Mouse (Mus musculus) neural tube, embryonic 15.5 days (tissue): ENCODE data around the gene Mycbp. TPM values are rescaled to one million over a fixed set of nuclear protein-coding genes. Genes with fewer than 3 reads are reported as not detected.

Source experiments
- ATAC-seq: fragments of 200-750 bp; cut with Nextera tagmentation; 2 replicates; pipeline ENCODE4 v1.8.0; 2017; ENCODE audit warnings: mild to moderate bottlenecking, moderate TSS enrichment, moderate library complexity; ENCODE audit not compliant: low FRiP score
- H3K27ac ChIP-seq: fragments of 300-500 bp; sonication (generic); replicated peaks from 2 replicates; pipeline ENCODE4 v1.5.1; 2015; ENCODE audit warnings: mild to moderate bottlenecking, inconsistent platforms
- H3K27me3 ChIP-seq: fragments of 300-500 bp; sonication (generic); replicated peaks from 2 replicates; pipeline ENCODE4 v1.6.1; 2015; ENCODE audit warnings: inconsistent platforms
- H3K36me3 ChIP-seq: fragments of 300-500 bp; sonication (generic); 2 replicates; pipeline ENCODE4 v1.6.1; 2015; ENCODE audit warnings: inconsistent platforms
- H3K4me1 ChIP-seq: fragments of 300-500 bp; sonication (generic); 2 replicates; pipeline ENCODE4 v1.6.1; 2015; ENCODE audit warnings: inconsistent platforms
- H3K4me2 ChIP-seq: fragments of 300-500 bp; sonication (generic); 2 replicates; pipeline ENCODE4 v1.6.1; 2015; ENCODE audit warnings: inconsistent platforms, mild to moderate bottlenecking, moderate library complexity
- H3K4me3 ChIP-seq: fragments of 300-500 bp; sonication (generic); replicated peaks from 2 replicates; pipeline ENCODE4 v1.5.1; 2015; ENCODE audit warnings: mild to moderate bottlenecking, inconsistent platforms
- H3K9ac ChIP-seq: fragments of 300-500 bp; sonication (generic); replicated peaks from 2 replicates; pipeline ENCODE4 v1.6.1; 2015; ENCODE audit warnings: mild to moderate bottlenecking, inconsistent platforms
- H3K9me3 ChIP-seq: fragments of 300-500 bp; sonication (generic); replicated peaks from 2 replicates; pipeline ENCODE4 v1.6.1; 2016; ENCODE audit warnings: inconsistent platforms
- WGBS: fragments of 180-500 bp; shearing (Covaris S2); methylation state at CpG from one replicate; pipeline ENCODE4 v1.1.7; 2015; ENCODE audit warnings: mixed read lengths; 5-methylcytosine and 5-hydroxymethylcytosine counted together
- polyA plus RNA-seq: library from polyadenylated mRNA; unstranded; fragments of >200 nt; fragmentation: Nextera tagmentation; extraction: Ambion mirVana; gene quantifications from 2 replicates; pipeline ENCODE4 v1.2.1, GENCODE M21; 2015

Mycbp gene
- polyA plus RNA-seq, 1 experiment from 2014 or later: 37.6 TPM

- Histone ChIP-seq H3K27me3 (peaks cover 13% of the 10 kb centered on the region), H3K4me2 (no peak overlapping the region), H3K4me3 (no peak overlapping the region), H3K9ac (no peak overlapping the region), H3K27ac (no peak overlapping the region), H3K4me1 (no peaks in the 10 kb centered on the region), H3K36me3 (no peaks in the 10 kb centered on the region), H3K9me3 (no peaks in the 10 kb centered on the region)
- no peak for ATAC-seq
- 56% methylated on average over 5 of the region's 5 CpGs for WGBS
Measured at GRCm38 (mm10) chr4:123947149-123947548, 42.5 kb downstream of the Mycbp start.

GRCm38 (mm10) chr4:123948901-123949300, 44.3 kb downstream of the Mycbp start:
- Histone ChIP-seq H3K4me2 (no peak overlapping the region), H3K9ac (no peak overlapping the region)
- WGBS: 61% methylated on average over 6 of the region's 6 CpGs

DNA sequence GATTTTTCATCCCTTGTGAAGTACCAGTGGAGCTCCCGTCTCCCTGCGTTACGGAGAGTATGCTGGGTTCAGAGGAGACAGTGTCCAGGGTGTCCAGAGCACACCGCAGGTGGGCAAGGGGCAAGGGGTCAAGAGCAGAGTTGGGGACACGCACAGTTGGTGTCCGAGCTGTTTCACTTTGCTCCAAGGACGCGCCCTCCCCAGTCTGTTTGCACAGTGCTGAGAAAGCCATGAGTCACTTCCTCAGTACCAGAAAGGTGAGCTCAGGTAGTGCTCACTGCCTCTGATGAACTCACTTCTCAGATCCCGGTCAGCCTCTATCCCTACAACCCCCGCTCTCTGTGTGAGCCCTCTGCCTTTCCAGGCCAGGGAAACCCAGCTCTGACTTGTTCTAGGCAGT, 45.0 kb downstream of the Mycbp start:
- ATAC-seq: no peak
- Histone ChIP-seq H3K4me1 (no peaks in the 10 kb centered on the region), H3K9me3 (no peaks in the 10 kb centered on the region), H3K4me2 (no peak overlapping the region), H3K4me3 (no peak overlapping the region), H3K9ac (no peak overlapping the region), H3K27me3 (peaks cover 24% of the 10 kb centered on the region), H3K36me3 (no peaks in the 10 kb centered on the region), H3K27ac (no peak overlapping the region)
- 80% methylated on average over 10 of the region's 10 CpGs for WGBS

More at GRCm38 (mm10) chr4:123948901-123949300, 44.3 kb downstream of the Mycbp start:
- ATAC-seq: no peak
- no peak overlapping the region for H3K4me3 ChIP-seq
- no peaks in the 10 kb centered on the region for H3K4me1 ChIP-seq
- no peaks in the 10 kb centered on the region for H3K9me3 ChIP-seq
- no peaks in the 10 kb centered on the region for H3K36me3 ChIP-seq
- no peak overlapping the region for H3K27ac ChIP-seq
- H3K27me3 ChIP-seq: peaks cover 16% of the 10 kb centered on the region

DNA sequence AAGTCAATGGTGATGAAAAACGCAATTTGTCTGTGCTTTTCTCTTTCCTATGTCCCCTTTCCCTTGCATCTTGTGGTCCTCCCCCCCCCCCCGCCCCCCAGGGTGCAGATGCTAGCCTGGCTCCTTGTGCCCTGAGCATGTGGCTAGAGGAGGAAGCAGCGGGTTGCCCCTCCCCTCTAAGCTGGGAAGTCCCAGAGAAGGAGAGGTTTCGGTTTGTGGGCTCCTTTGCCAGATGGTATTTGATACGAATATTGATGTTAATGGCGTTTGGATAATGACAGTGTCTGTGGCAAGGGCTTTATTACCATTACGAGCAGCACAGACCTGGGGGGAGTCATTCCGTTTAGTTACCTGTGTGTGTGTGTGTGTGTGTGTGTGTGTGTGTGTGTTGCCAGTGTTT, 47.4 kb downstream of the Mycbp start:
- ATAC-seq: no peak
- WGBS: 26% methylated on average over 7 of the region's 8 CpGs
- Histone ChIP-seq H3K27me3 (peaks cover 41% of the 10 kb centered on the region), H3K27ac (no peak overlapping the region), H3K9me3 (no peaks in the 10 kb centered on the region), H3K9ac (no peak overlapping the region), H3K4me2 (no peak overlapping the region), H3K4me1 (peaks cover 6% of the 10 kb centered on the region), H3K4me3 (no peak overlapping the region), H3K36me3 (no peaks in the 10 kb centered on the region)

DNA sequence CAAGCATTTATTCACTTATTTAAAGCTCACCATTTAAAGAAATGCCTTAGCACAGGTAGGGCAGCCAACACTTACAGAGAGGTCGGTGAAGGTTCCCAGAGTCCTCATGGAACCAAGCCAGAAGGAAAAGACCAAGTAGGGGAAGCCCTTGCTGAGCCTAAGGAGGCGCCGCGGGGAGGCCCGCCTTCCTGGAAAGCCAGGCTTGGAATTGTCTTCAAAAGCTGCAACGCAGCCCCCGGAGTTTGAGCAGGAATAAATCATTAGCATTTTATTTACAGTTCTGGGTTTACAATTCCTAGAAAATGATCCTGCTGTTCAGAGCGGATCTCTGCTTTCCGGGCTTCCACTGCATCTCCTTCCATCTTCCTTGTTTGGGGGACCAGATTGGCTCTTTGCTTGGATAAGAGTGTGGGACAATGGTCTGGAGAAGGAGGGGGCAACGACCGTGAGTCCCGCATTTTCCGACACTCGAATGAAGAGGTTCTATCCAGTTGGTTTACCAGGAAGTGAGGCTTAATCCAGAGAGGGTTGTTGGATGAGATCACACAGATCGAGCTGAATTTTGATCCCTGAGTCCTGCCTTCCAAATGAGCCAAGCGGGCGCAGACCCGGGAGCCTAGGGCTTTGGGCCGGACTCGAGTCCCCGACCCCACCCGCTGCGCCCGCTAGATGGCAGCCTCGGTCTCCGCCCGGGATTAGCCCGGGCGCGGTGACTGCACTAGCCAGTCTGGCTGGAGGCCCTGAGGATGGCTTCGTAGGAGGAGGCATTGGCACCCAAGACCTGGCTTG, 52.3 kb downstream of the Mycbp start:
- peaks cover 50% of the 10 kb centered on the region for H3K27me3 ChIP-seq
- H3K27ac ChIP-seq: no peak overlapping the region
- peak overlapping the region; percentile 50 for H3K4me2 ChIP-seq
- no peak overlapping the region for H3K9ac ChIP-seq
- H3K9me3 ChIP-seq: no peaks in the 10 kb centered on the region
- WGBS: 7% methylated on average over 31 of the region's 31 CpGs
- peak; percentile 79 for ATAC-seq
- H3K4me1 ChIP-seq: peaks cover 10% of the 10 kb centered on the region
- H3K36me3 ChIP-seq: no peaks in the 10 kb centered on the region
- H3K4me3 ChIP-seq: peak overlapping the region; percentile 17

- H3K9ac ChIP-seq: no peak overlapping the region
- H3K36me3 ChIP-seq: no peaks in the 10 kb centered on the region
- peak overlapping the region; percentile 50 for H3K4me2 ChIP-seq
- WGBS: 58% methylated on average over 4 of the region's 4 CpGs
- no peak for ATAC-seq
- H3K27me3 ChIP-seq: peaks cover 50% of the 10 kb centered on the region
- H3K4me3 ChIP-seq: no peak overlapping the region
- H3K27ac ChIP-seq: no peak overlapping the region
- H3K4me1 ChIP-seq: peaks cover 10% of the 10 kb centered on the region
- H3K9me3 ChIP-seq: no peaks in the 10 kb centered on the region
Measured at GRCm38 (mm10) chr4:123957492-123957808, 52.8 kb downstream of the Mycbp start.

DNA sequence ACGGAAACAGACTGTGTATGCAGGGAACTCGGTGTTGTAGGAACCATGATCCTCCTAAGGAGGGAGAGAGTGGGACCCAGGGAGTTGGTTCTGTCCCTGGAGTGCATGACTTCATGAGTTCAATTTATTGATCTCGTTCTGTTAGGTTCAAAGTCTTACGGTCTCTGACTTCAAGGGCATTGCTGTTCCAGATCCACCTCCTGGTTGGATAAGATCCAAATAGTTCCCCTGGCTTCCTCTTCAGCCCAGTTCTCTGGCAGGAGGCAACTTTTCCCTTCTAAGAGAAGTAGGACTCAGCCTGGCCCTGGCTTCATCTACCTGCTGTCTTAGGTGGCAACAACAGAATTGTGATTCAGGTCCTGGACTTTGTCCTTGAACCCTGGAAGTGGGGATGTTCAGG, 53.3 kb downstream of the Mycbp start:
- Histone ChIP-seq H3K4me3 (no peak overlapping the region), H3K9me3 (no peaks in the 10 kb centered on the region), H3K27me3 (peaks cover 48% of the 10 kb centered on the region), H3K36me3 (no peaks in the 10 kb centered on the region), H3K4me2 (no peak overlapping the region), H3K27ac (no peak overlapping the region), H3K9ac (no peak overlapping the region), H3K4me1 (peaks cover 10% of the 10 kb centered on the region)
- ATAC-seq: no peak
- 63% methylated on average over 4 of the region's 4 CpGs for WGBS

DNA sequence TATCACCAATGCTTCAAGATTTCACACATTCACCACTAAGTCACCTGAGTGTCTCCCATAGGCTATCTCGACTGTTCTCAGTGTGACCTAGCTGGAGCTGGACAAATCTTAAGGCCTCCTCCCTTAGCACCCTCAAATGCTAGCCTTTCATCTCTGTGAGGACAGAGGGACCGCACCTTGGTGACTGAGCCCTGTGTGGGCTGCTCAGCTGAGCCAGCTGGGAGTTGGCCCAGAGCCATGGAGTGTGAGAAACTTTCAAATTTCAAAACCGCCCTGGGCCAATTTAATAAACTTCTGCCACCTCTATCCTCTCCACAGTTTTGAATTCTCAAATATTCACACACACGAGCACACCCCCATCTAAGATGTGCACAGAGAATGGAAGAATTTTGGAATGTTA, 56.3 kb downstream of the Mycbp start:
- 71% methylated on average over 4 of the region's 4 CpGs for WGBS
- no peak for ATAC-seq

More for the DNA sequence above, 56.3 kb downstream of the Mycbp start:
- Histone ChIP-seq H3K4me2 (no peak overlapping the region), H3K9ac (no peak overlapping the region), H3K4me1 (peaks cover 10% of the 10 kb centered on the region), H3K4me3 (no peak overlapping the region), H3K27me3 (peaks cover 31% of the 10 kb centered on the region), H3K36me3 (no peaks in the 10 kb centered on the region), H3K27ac (no peak overlapping the region), H3K9me3 (no peaks in the 10 kb centered on the region)

Other genes with a start within 250 kb of the Mycbp start
- gene Macf1, start 220.5 kb upstream of the Mycbp start, polyA plus RNA-seq: 57.6 and 62.6 TPM in 2 replicates
- 474 and 561 TPM in 2 replicates for gene Ndufs5, start 186.6 kb upstream of the Mycbp start, polyA plus RNA-seq
- gene Akirin1, start 154.5 kb upstream of the Mycbp start, polyA plus RNA-seq: 73.5 and 79.9 TPM in 2 replicates
- gene Rhbdl2, start 117.0 kb upstream of the Mycbp start, polyA plus RNA-seq: 1.7 and 4.6 TPM in 2 replicates
- 0.08 and 0.15 TPM in 2 replicates for gene 4933427I04Rik, start 45.2 kb upstream of the Mycbp start, polyA plus RNA-seq
- gene Rragc, start 12.6 kb downstream of the Mycbp start, polyA plus RNA-seq: 44.4 and 45.4 TPM in 2 replicates
- gene 4930535I16Rik, start 13.2 kb downstream of the Mycbp start, polyA plus RNA-seq: not detected in 2 replicates